Mouse (Mus musculus) heart, adult 10 weeks (tissue): ENCODE measurements around the gene Gm17387. TPM values are rescaled to one million over a fixed set of nuclear protein-coding genes. Genes with fewer than 3 reads are reported as not detected.

ENCODE experiments used
- polyA plus RNA-seq: library from polyadenylated mRNA; stranded (reverse); fragments of 350-450 nt; fragmentation: Illumina TruSeq; extraction: RNeasy Lipid Tissue Mini Kit (QIAGEN cat#74804); gene quantifications from one replicate; pipeline ENCODE4 v1.2.3, GENCODE M21; 2014; ENCODE audit warnings: low read depth, low replicate concordance

Gene Gm17387
- not detected for polyA plus RNA-seq

GRCm38 (mm10) chr7:141028831-141029230 lies at the start of gene Gm17387:
Gene Gm17387 (plus strand): TSS chr7:141029131.

GRCm38 (mm10) chr7:141010593-141010992 lies 18.3 kb upstream of the Gm17387 start, which contains the start of gene Ifitm3:
Gene Ifitm3 (minus strand): TSS chr7:141010770.

GRCm38 (mm10) chr7:141017824-141018223 lies 11.1 kb upstream of the Gm17387 start, which contains the start of gene Ifitm6:
Gene Ifitm6 (minus strand): TSS chr7:141017924.

GRCm38 (mm10) chr7:141060426-141061242 lies 31.7 kb downstream of the Gm17387 start, which contains the start of gene B4galnt4:
Gene B4galnt4 (plus strand): TSS chr7:141061104.

GRCm38 (mm10) chr7:141077841-141078240 lies 48.9 kb downstream of the Gm17387 start, which contains the start of gene Pkp3:
Gene Pkp3 (plus strand): TSS chr7:141078218.

Other genes with a start within 250 kb of the Gm17387 start
- not detected for gene Syce1, start 241.3 kb upstream of the Gm17387 start, polyA plus RNA-seq
- gene Zfp941, start 207.0 kb upstream of the Gm17387 start, polyA plus RNA-seq, result 0.18 TPM
- 1.8 TPM for gene Urah, start 194.1 kb upstream of the Gm17387 start, polyA plus RNA-seq
- 35.3 TPM for gene Scgb1c1, start 183.6 kb upstream of the Gm17387 start, polyA plus RNA-seq
- not detected for gene Odf3, start 181.3 kb upstream of the Gm17387 start, polyA plus RNA-seq
- not detected for gene Gm45785, start 172.8 kb upstream of the Gm17387 start, polyA plus RNA-seq
- gene Ric8a, start 172.2 kb upstream of the Gm17387 start, polyA plus RNA-seq, result 22.6 TPM
- 12.4 TPM for gene Bet1l, start 171.6 kb upstream of the Gm17387 start, polyA plus RNA-seq
- gene Psmd13, start 147.2 kb upstream of the Gm17387 start, polyA plus RNA-seq, result 93.8 TPM
- 77.7 TPM for gene Sirt3, start 146.8 kb upstream of the Gm17387 start, polyA plus RNA-seq
- gene Cox8b, start 128.7 kb upstream of the Gm17387 start, polyA plus RNA-seq, result 3,602 TPM
- gene Nlrp6, start 108.2 kb upstream of the Gm17387 start, polyA plus RNA-seq, result not detected
- 6.1 TPM for gene Pgghg, start 87.7 kb upstream of the Gm17387 start, polyA plus RNA-seq
- 0.92 TPM for gene Ifitm5, start 78.8 kb upstream of the Gm17387 start, polyA plus RNA-seq
- not detected for gene Gm45717, start 73.2 kb upstream of the Gm17387 start, polyA plus RNA-seq
- gene Ifitm2, start 73.1 kb upstream of the Gm17387 start, polyA plus RNA-seq, result 168 TPM
- gene Ifitm1, start 61.9 kb upstream of the Gm17387 start, polyA plus RNA-seq, result 10.8 TPM
- 220 TPM for gene Ifitm3, start 18.4 kb upstream of the Gm17387 start, polyA plus RNA-seq
- gene Ifitm6, start 11.2 kb upstream of the Gm17387 start, polyA plus RNA-seq, result 0.84 TPM
- not detected for gene B4galnt4, start 32.0 kb downstream of the Gm17387 start, polyA plus RNA-seq
- not detected for gene Pkp3, start 49.1 kb downstream of the Gm17387 start, polyA plus RNA-seq
- 8.4 TPM for gene Sigirr, start 71.4 kb downstream of the Gm17387 start, polyA plus RNA-seq
- not detected for gene Ano9, start 88.7 kb downstream of the Gm17387 start, polyA plus RNA-seq
- 29.2 TPM for gene Ptdss2, start 93.3 kb downstream of the Gm17387 start, polyA plus RNA-seq
- gene Rnh1, start 143.7 kb downstream of the Gm17387 start, polyA plus RNA-seq, result 69.3 TPM
- gene Hras, start 164.9 kb downstream of the Gm17387 start, polyA plus RNA-seq, result 59.1 TPM
- gene Lrrc56, start 165.0 kb downstream of the Gm17387 start, polyA plus RNA-seq, result 2.6 TPM
- gene Lmntd2, start 184.9 kb downstream of the Gm17387 start, polyA plus RNA-seq, result not detected
- gene Rassf7, start 186.7 kb downstream of the Gm17387 start, polyA plus RNA-seq, result 0.39 TPM
- gene Phrf1, start 199.7 kb downstream of the Gm17387 start, polyA plus RNA-seq, result 22.9 TPM
- gene Irf7, start 237.3 kb downstream of the Gm17387 start, polyA plus RNA-seq, result 10.7 TPM
- gene Cdhr5, start 247.7 kb downstream of the Gm17387 start, polyA plus RNA-seq, result not detected